Mouse (Mus musculus) thymus, adult 18-20 months (tissue): ENCODE data around the gene Ier5.

ENCODE experiments used
- DNase-seq, 2 experiments: peaks; one replicate each; pipeline ENCODE4 v3.0.0; 2022; ENCODE audit warnings: mixed read lengths in 2 of 2

Ier5 gene

GRCm38 (mm10) chr1:155052761-155053166 lies 46.7 kb downstream of the Ier5 start:
- no peak for DNase-seq

- DNase-seq = no peak
Measured at GRCm38 (mm10) chr1:155052131-155052760, 47.2 kb downstream of the Ier5 start.

GRCm38 (mm10) chr1:155051701-155052127 lies 47.7 kb downstream of the Ier5 start:
- no peak for DNase-seq

- DNase-seq = no peak
Measured at GRCm38 (mm10) chr1:155050897-155051592, 48.4 kb downstream of the Ier5 start.

DNA sequence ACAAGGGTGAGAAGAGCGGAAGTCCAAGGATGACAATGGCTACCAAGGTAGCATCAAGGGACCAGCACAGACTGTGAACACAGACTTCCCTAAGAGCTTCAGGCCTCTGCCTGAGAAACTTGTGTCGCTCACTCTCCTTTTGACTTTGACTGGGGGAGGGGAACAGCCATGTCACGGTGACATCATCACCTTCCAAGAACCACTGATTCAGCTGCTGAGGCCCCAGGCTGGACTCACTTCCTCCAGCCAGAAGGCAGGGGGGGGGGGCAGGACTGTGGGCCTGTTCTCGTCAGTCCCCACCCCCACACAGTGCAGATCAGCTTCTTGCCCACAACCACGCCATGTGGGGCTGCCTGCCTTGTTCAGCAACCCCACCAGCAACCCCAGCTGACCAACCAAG lies 49.3 kb downstream of the Ier5 start:
- peak; percentile 43 to 59 for DNase-seq

DNA sequence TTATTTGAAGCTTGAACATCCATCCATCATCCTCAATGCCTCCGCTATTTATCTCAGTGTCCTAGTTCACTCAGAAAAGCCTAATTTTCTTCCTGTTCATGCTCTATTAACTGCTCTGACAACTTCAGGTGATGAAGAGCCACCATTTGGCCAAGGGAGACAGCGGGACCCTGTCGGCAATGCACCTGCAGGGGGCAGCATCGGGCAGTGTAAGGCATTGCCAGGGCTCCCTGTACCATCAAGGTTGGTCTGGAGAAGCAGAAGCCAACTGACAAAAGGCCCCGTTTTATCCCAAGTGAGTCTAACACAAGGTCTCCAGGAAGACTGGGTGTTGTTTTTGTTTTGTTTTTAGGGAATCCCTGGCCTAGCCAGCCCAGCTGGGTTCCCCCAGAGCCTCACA lies 50.5 kb downstream of the Ier5 start:
- DNase-seq = peak; percentile 77 to 82
